Mouse (Mus musculus) liver, embryonic 15.5 days (tissue): ENCODE results near the gene Gm49321. TPM values are rescaled to one million over a fixed set of nuclear protein-coding genes. Genes with fewer than 3 reads are reported as not detected.
A peak's percentile ranks its signal among the peaks of the same experiment; 100 is the strongest.

Source experiments
- ATAC-seq: fragments of 200-750 bp; cut with Nextera tagmentation; 2 replicates; pipeline ENCODE4 v1.8.0; 2017; ENCODE audit warnings: moderate number of reproducible peaks, mild to moderate bottlenecking, moderate library complexity; ENCODE audit not compliant: insufficient read depth
- H3K27ac ChIP-seq: fragments of 300-500 bp; sonication (generic); replicated peaks from 2 replicates; pipeline ENCODE4 v1.5.1; 2015; ENCODE audit warnings: mild to moderate bottlenecking, inconsistent platforms
- H3K27me3 ChIP-seq: fragments of 300-500 bp; sonication (generic); 2 replicates; pipeline ENCODE4 v1.6.1; 2015; ENCODE audit warnings: mild to moderate bottlenecking, inconsistent platforms
- H3K36me3 ChIP-seq: fragments of 300-500 bp; sonication (generic); replicated peaks from 2 replicates; pipeline ENCODE4 v1.6.1; 2015; ENCODE audit warnings: moderate library complexity, mild to moderate bottlenecking, inconsistent platforms
- H3K4me1 ChIP-seq: fragments of 300-500 bp; sonication (generic); replicated peaks from 2 replicates; pipeline ENCODE4 v1.6.1; 2015; ENCODE audit warnings: inconsistent platforms
- H3K4me2 ChIP-seq: fragments of 300-500 bp; sonication (generic); 2 replicates; pipeline ENCODE4 v1.6.1; 2015; ENCODE audit warnings: moderate library complexity, mild to moderate bottlenecking, inconsistent platforms
- H3K4me3 ChIP-seq: fragments of 300-500 bp; sonication (generic); replicated peaks from 2 replicates; pipeline ENCODE4 v1.5.1; 2015; ENCODE audit warnings: mild to moderate bottlenecking, inconsistent platforms
- H3K9ac ChIP-seq: fragments of 300-500 bp; sonication (generic); 2 replicates; pipeline ENCODE4 v1.6.1; 2015; ENCODE audit warnings: moderate library complexity, mild to moderate bottlenecking, inconsistent platforms
- H3K9me3 ChIP-seq: fragments of 300-500 bp; sonication (generic); replicated peaks from 2 replicates; pipeline ENCODE4 v1.6.1; 2016; ENCODE audit warnings: inconsistent platforms
- WGBS: fragments of 180-500 bp; shearing (Covaris S2); methylation state at CpG from one replicate; pipeline ENCODE4 v1.1.7; 2015; ENCODE audit warnings: mixed read lengths; ENCODE audit not compliant: insufficient replicate concordance; 5-methylcytosine and 5-hydroxymethylcytosine counted together
- polyA plus RNA-seq: library from polyadenylated mRNA; unstranded; fragments of >200 nt; fragmentation: Nextera tagmentation; extraction: Ambion mirVana; gene quantifications from 2 replicates; pipeline ENCODE4 v1.2.1, GENCODE M21; 2015

Gene Gm49321
- polyA plus RNA-seq, 1 experiment from 2014 or later: 2.9 TPM

- no peak for ATAC-seq
- Histone ChIP-seq H3K36me3 (peaks cover 29% of the 10 kb centered on the region; the same call in 1 of the 2 replicates), H3K4me3 (no peak overlapping the region), H3K27ac (no peak overlapping the region), H3K9me3 (no peaks in the 10 kb centered on the region), H3K4me1 (no peaks in the 10 kb centered on the region), H3K4me2 (no peak overlapping the region), H3K27me3 (no peaks in the 10 kb centered on the region), H3K9ac (no peak overlapping the region)
- WGBS: 80% methylated on average over 5 of the region's 5 CpGs
These were observed 42.2 kb downstream of the Gm49321 start for GRCm38 (mm10) chr12:73979667-73980066.

GRCm38 (mm10) chr12:73982533-73982932 lies 45.1 kb downstream of the Gm49321 start:
- ATAC-seq: no peak
- H3K9ac ChIP-seq: no peak overlapping the region
- H3K27ac ChIP-seq: no peak overlapping the region
- H3K36me3 ChIP-seq: peaks cover 26% of the 10 kb centered on the region; the same call in 1 of the 2 replicates
- no peak overlapping the region for H3K4me3 ChIP-seq
- WGBS: 81% methylated on average over 14 of the region's 14 CpGs
- H3K27me3 ChIP-seq: no peaks in the 10 kb centered on the region
- no peaks in the 10 kb centered on the region for H3K4me1 ChIP-seq
- H3K4me2 ChIP-seq: no peak overlapping the region
- H3K9me3 ChIP-seq: no peaks in the 10 kb centered on the region

- no peak overlapping the region for H3K27ac ChIP-seq
- no peaks in the 10 kb centered on the region for H3K9me3 ChIP-seq
- H3K4me2 ChIP-seq: no peak overlapping the region
- no peak overlapping the region for H3K9ac ChIP-seq
- H3K36me3 ChIP-seq: peaks cover 18% of the 10 kb centered on the region; the same call in 1 of the 2 replicates
- 74% methylated on average over 7 of the region's 7 CpGs for WGBS
- no peak overlapping the region for H3K4me3 ChIP-seq
- no peaks in the 10 kb centered on the region for H3K27me3 ChIP-seq
- no peaks in the 10 kb centered on the region for H3K4me1 ChIP-seq
- ATAC-seq: no peak
These were observed 48.8 kb downstream of the Gm49321 start for GRCm38 (mm10) chr12:73986299-73986698.

GRCm38 (mm10) chr12:73988393-73989008 lies 51.0 kb downstream of the Gm49321 start:
- no peaks in the 10 kb centered on the region for H3K9me3 ChIP-seq
- H3K4me2 ChIP-seq: no peak overlapping the region
- H3K4me1 ChIP-seq: no peaks in the 10 kb centered on the region
- H3K27me3 ChIP-seq: no peaks in the 10 kb centered on the region
- 71% methylated on average over 4 of the region's 4 CpGs for WGBS
- no peak overlapping the region for H3K27ac ChIP-seq
- H3K9ac ChIP-seq: no peak overlapping the region
- ATAC-seq: no peak
- H3K4me3 ChIP-seq: no peak overlapping the region
- peaks cover 7% of the 10 kb centered on the region; the same call in 1 of the 2 replicates for H3K36me3 ChIP-seq

GRCm38 (mm10) chr12:73989594-73989993 lies 52.1 kb downstream of the Gm49321 start:
- no peak for ATAC-seq
- Histone ChIP-seq H3K9ac (no peak overlapping the region), H3K27ac (no peak overlapping the region), H3K4me3 (no peak overlapping the region), H3K36me3 (peaks cover 6% of the 10 kb centered on the region; the same call in 1 of the 2 replicates), H3K9me3 (no peaks in the 10 kb centered on the region), H3K4me1 (no peaks in the 10 kb centered on the region), H3K27me3 (no peaks in the 10 kb centered on the region), H3K4me2 (no peak overlapping the region)

GRCm38 (mm10) chr12:73996906-73997296 lies 59.4 kb downstream of the Gm49321 start:
- Histone ChIP-seq H3K4me3 (no peak overlapping the region), H3K27ac (no peak overlapping the region), H3K9ac (no peak overlapping the region), H3K36me3 (no peaks in the 10 kb centered on the region), H3K4me1 (no peaks in the 10 kb centered on the region), H3K27me3 (peaks cover 50% of the 10 kb centered on the region), H3K9me3 (no peaks in the 10 kb centered on the region), H3K4me2 (no peak overlapping the region)
- 45% methylated on average over 12 of the region's 12 CpGs for WGBS
- ATAC-seq: no peak

- peaks cover 50% of the 10 kb centered on the region for H3K27me3 ChIP-seq
- H3K4me2 ChIP-seq: peak within 1 kb of the TSS; percentile 54
- H3K9ac ChIP-seq: no peak within 1 kb of the TSS
- H3K27ac ChIP-seq: no peak within 1 kb of the TSS
- H3K9me3 ChIP-seq: no peaks in the 10 kb centered on the region
- no peaks in the 10 kb centered on the region for H3K36me3 ChIP-seq
- no peaks in the 10 kb centered on the region for H3K4me1 ChIP-seq
- ATAC-seq: no peak
- 2% methylated on average over 67 of the region's 67 CpGs for WGBS
- peak within 1 kb of the TSS; percentile 41 for H3K4me3 ChIP-seq
These were observed 60.1 kb downstream of the Gm49321 start, which contains the start of gene Syt16 for GRCm38 (mm10) chr12:73997297-73998127. TSS of gene Syt16 (plus strand) at chr12:73997661.

- Histone ChIP-seq H3K4me3 (no peak overlapping the region), H3K4me1 (no peaks in the 10 kb centered on the region), H3K36me3 (no peaks in the 10 kb centered on the region), H3K27ac (no peak overlapping the region), H3K9me3 (no peaks in the 10 kb centered on the region), H3K9ac (no peak overlapping the region), H3K4me2 (peak overlapping the region; percentile 54; the same call in 1 of the 2 replicates), H3K27me3 (peaks cover 50% of the 10 kb centered on the region)
- WGBS: 28% methylated on average over 5 of the region's 5 CpGs
- no peak for ATAC-seq
These were observed 60.6 kb downstream of the Gm49321 start for GRCm38 (mm10) chr12:73998128-73998456.

- H3K4me1 ChIP-seq: no peaks in the 10 kb centered on the region
- no peak overlapping the region for H3K9ac ChIP-seq
- no peaks in the 10 kb centered on the region for H3K36me3 ChIP-seq
- no peak overlapping the region for H3K27ac ChIP-seq
- ATAC-seq: no peak
- H3K27me3 ChIP-seq: peaks cover 30% of the 10 kb centered on the region
- H3K9me3 ChIP-seq: no peaks in the 10 kb centered on the region
- WGBS: 64% methylated on average over 9 of the region's 9 CpGs
- no peak overlapping the region for H3K4me2 ChIP-seq
- no peak overlapping the region for H3K4me3 ChIP-seq
These were observed 65.0 kb downstream of the Gm49321 start for GRCm38 (mm10) chr12:74002449-74002848.

- H3K27me3 ChIP-seq: peaks cover 5% of the 10 kb centered on the region
These were observed 72.0 kb downstream of the Gm49321 start for GRCm38 (mm10) chr12:74009448-74009911.

GRCm38 (mm10) chr12:74013739-74014138 lies 76.3 kb downstream of the Gm49321 start:
- no peak for ATAC-seq
- Histone ChIP-seq H3K4me1 (no peaks in the 10 kb centered on the region), H3K27me3 (peaks cover 5% of the 10 kb centered on the region), H3K4me3 (no peak overlapping the region), H3K36me3 (no peaks in the 10 kb centered on the region), H3K9me3 (no peaks in the 10 kb centered on the region), H3K9ac (no peak overlapping the region), H3K4me2 (no peak overlapping the region), H3K27ac (no peak overlapping the region)
- under 1% methylated on average over 6 of the region's 6 CpGs for WGBS

More at GRCm38 (mm10) chr12:74009448-74009911, 72.0 kb downstream of the Gm49321 start:
- no peak overlapping the region for H3K27ac ChIP-seq
- H3K9ac ChIP-seq: no peak overlapping the region
- no peak overlapping the region for H3K4me2 ChIP-seq
- H3K36me3 ChIP-seq: no peaks in the 10 kb centered on the region
- no peaks in the 10 kb centered on the region for H3K9me3 ChIP-seq
- H3K4me3 ChIP-seq: no peak overlapping the region
- no peaks in the 10 kb centered on the region for H3K4me1 ChIP-seq
- ATAC-seq: no peak
- 17% methylated on average over 8 of the region's 8 CpGs for WGBS
